ENCODE assay signal across 10 mouse cellular contexts in the genomic region with DNA sequence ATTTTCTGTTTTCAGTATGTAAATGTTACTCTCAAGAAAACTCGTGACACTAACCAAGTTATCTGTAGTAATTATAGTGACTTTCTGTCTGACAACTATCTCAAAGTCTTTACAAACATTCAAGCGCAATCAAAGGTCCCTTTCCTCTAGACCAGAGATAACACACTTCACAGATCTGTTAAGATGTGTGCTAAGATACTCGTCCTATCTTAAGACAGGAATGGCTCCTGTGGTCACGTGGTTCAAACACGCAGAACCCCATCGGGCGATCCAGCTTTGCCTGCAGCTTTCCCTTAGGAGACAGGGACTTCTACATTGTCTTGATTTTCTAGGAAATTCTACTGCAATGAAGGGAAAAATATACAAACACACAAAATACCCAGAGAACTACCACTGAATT. TPM values are rescaled to one million over a fixed set of nuclear protein-coding genes. Genes with fewer than 3 reads are reported as not detected.
A peak's percentile ranks its signal among the peaks of the same experiment; 100 is the strongest.
DNase-seq lines count a peak whose midpoint lies in the region; ATAC-seq and TF ChIP-seq lines count a peak whose summit lies in the region.
"Had no signal": no experiment of that assay in that cellular context is flagged by ENCODE, and none has a peak within 500 bp of the region (broad histone marks: within the 10 kb centered on the region; RNA-seq: fewer than 3 reads in every experiment).

No protein-coding gene starts in this region.

- H3K4me3 ChIP-seq in E14TG2a.4 (replicated peaks; ENCODE audit: low read length), result peak overlapping the region; percentile 96; the same call in 1 of the 2 replicates
- no peak overlapping the region for H3K4me3 ChIP-seq in embryonic facial prominence, embryonic 12.5 days
- H3K4me3 ChIP-seq in liver, embryonic 12.5 days, result peak overlapping the region; percentile 100

- no peak overlapping the region for H3K9ac ChIP-seq in embryonic facial prominence, embryonic 12.5 days
- H3K9ac ChIP-seq in liver, embryonic 12.5 days, result peak overlapping the region; percentile 100

- peaks cover 28% of the 10 kb centered on the region for H3K36me3 ChIP-seq in E14TG2a.4 (ENCODE audit: insufficient read depth, low read length)
- no peaks in the 10 kb centered on the region for H3K36me3 ChIP-seq in embryonic facial prominence, embryonic 12.5 days
- no peaks in the 10 kb centered on the region for H3K36me3 ChIP-seq in liver, embryonic 12.5 days

- no peak for TF ChIP-seq CTCF in E14TG2a.4 (conservative IDR thresholded peaks at IDR 0.05; ENCODE audit: low read length)

- H3K27me3 ChIP-seq in E14TG2a.4 (ENCODE audit: insufficient read depth, low read length), result no peaks in the 10 kb centered on the region
- no peaks in the 10 kb centered on the region for H3K27me3 ChIP-seq in embryonic facial prominence, embryonic 12.5 days
- no peaks in the 10 kb centered on the region for H3K27me3 ChIP-seq in liver, embryonic 12.5 days (replicated peaks)

- peaks cover 79% of the 10 kb centered on the region for H3K4me1 ChIP-seq in E14TG2a.4 (replicated peaks; ENCODE audit: low read depth, low read length)
- peaks cover 27% of the 10 kb centered on the region for H3K4me1 ChIP-seq in embryonic facial prominence, embryonic 12.5 days
- H3K4me1 ChIP-seq in liver, embryonic 12.5 days, result peaks cover 81% of the 10 kb centered on the region

- WGBS in embryonic facial prominence, embryonic 12.5 days, result 78% methylated on average over 7 of the region's 7 CpGs
- 22% methylated on average over 7 of the region's 7 CpGs for WGBS in liver, embryonic 12.5 days (ENCODE audit: insufficient replicate concordance)

- no peak for ATAC-seq in embryonic facial prominence, embryonic 12.5 days (ENCODE audit: insufficient number of reproducible peaks, insufficient read depth, low FRiP score, low TSS enrichment)
- no peak for ATAC-seq in liver, embryonic 12.5 days

- DNase-seq in heart, adult 11 months, result peak; percentile 71
- DNase-seq in heart, adult 18-20 months, result no peak
- no peak for DNase-seq in cerebellum, adult 8-10 months
- DNase-seq in cerebellum, adult 11-12 months, result no peak
- no peak for DNase-seq in cerebellum, postnatal 25 days
- DNase-seq: kidney, postnatal 10 days; right cerebral cortex, postnatal 25 days had no signal

- no peaks in the 10 kb centered on the region for H3K9me3 ChIP-seq in E14TG2a.4 (ENCODE audit: low read length)
- H3K9me3 ChIP-seq in embryonic facial prominence, embryonic 12.5 days, result no peaks in the 10 kb centered on the region
- H3K9me3 ChIP-seq in liver, embryonic 12.5 days (replicated peaks), result no peaks in the 10 kb centered on the region

- 0 out of 2 replicates have a peak overlapping the region, but pooled peaks have one; percentile 76 for H3K4me2 ChIP-seq in embryonic facial prominence, embryonic 12.5 days (replicated peaks)
- H3K4me2 ChIP-seq in liver, embryonic 12.5 days, result peak overlapping the region; percentile 80

- H3K27ac ChIP-seq in embryonic facial prominence, embryonic 12.5 days, result no peak overlapping the region
- H3K27ac ChIP-seq in liver, embryonic 12.5 days, result peak overlapping the region; percentile 91

RNA-seq across cellular contexts. Expression of gene Tmem131, which starts 6.9 kb away (rescaled TPM):
- 10 to 100 TPM; 24.2 to 29.6 TPM for total RNA-seq in heart, adult 18-20 months (2021)
- polyA plus RNA-seq in embryonic facial prominence, embryonic 12.5 days (2016; fragmentation: Nextera tagmentation; extraction: Ambion mirVana), result 18.5 and 19.9 TPM in 2 replicates
- polyA plus RNA-seq in liver, embryonic 12.5 days (2016; fragmentation: Nextera tagmentation; extraction: Ambion mirVana), result 14.9 and 15.4 TPM in 2 replicates
